Mouse (Mus musculus) liver, postnatal 0 days (tissue): ENCODE data around the gene Il11. TPM values are rescaled to one million over a fixed set of nuclear protein-coding genes. Genes with fewer than 3 reads are reported as not detected.

ENCODE experiments used
- ATAC-seq: fragments of 200-750 bp; cut with Nextera tagmentation; 2 replicates; pipeline ENCODE4 v1.8.0; 2017; ENCODE audit warnings: mild to moderate bottlenecking, moderate library complexity
- DNase-seq: peaks from one replicate; pipeline ENCODE4 v3.0.0-alpha.2; 2016
- H3K27ac ChIP-seq: fragments of 300-500 bp; sonication (generic); 2 replicates; pipeline ENCODE4 v1.5.1; 2014; ENCODE audit warnings: antibody characterized with exemption, moderate library complexity, mild to moderate bottlenecking, low read depth
- H3K27me3 ChIP-seq: fragments of 300-500 bp; sonication (generic); 2 replicates; pipeline ENCODE4 v1.6.1; 2014; ENCODE audit warnings: low read length, control low read depth, mixed read lengths; ENCODE audit not compliant: insufficient read depth
- H3K36me3 ChIP-seq: fragments of 300-500 bp; sonication (generic); replicated peaks from 2 replicates; pipeline ENCODE4 v1.6.1; 2014; ENCODE audit warnings: mild to moderate bottlenecking, control low read depth, low read length, moderate library complexity, mixed read lengths; ENCODE audit not compliant: insufficient read depth
- H3K4me1 ChIP-seq: fragments of 300-500 bp; sonication (generic); 2 replicates; pipeline ENCODE4 v1.6.1; 2014; ENCODE audit warnings: antibody characterized with exemption, mild to moderate bottlenecking, control low read depth; ENCODE audit not compliant: insufficient read depth
- H3K4me2 ChIP-seq: fragments of 300-500 bp; sonication (generic); 2 replicates; pipeline ENCODE4 v1.6.1; 2014; ENCODE audit warnings: low read depth, mild to moderate bottlenecking, low read length, moderate library complexity, mixed read lengths
- H3K4me3 ChIP-seq: fragments of 300-500 bp; sonication (generic); 2 replicates; pipeline ENCODE4 v1.5.1; 2014; ENCODE audit warnings: low read depth, low read length
- H3K9ac ChIP-seq: fragments of 300-500 bp; sonication (generic); replicated peaks from 2 replicates; pipeline ENCODE4 v1.6.1; 2014; ENCODE audit warnings: mild to moderate bottlenecking, moderate library complexity
- H3K9me3 ChIP-seq: fragments of 300-500 bp; sonication (generic); 2 replicates; pipeline ENCODE4 v1.6.1; 2016; ENCODE audit warnings: mild to moderate bottlenecking, control low read depth, low read length, mixed read lengths
- CTCF ChIP-seq: sonication (generic); IDR thresholded peaks from 2 replicates; pipeline ENCODE4 v1.5.1; 2016; ENCODE audit warnings: antibody characterized with exemption, low read depth
- EP300 ChIP-seq: IDR thresholded peaks from 2 replicates; pipeline ENCODE4 v1.6.1; 2016; ENCODE audit warnings: antibody characterized with exemption, low read depth, mild to moderate bottlenecking
- WGBS: fragments of 180-500 bp; shearing (Covaris S2); extraction: QIAGEN DNeasy Blood & Tissue Kit; methylation state at CpG from one replicate; pipeline ENCODE4 v1.1.7; 2014; ENCODE audit not compliant: insufficient replicate concordance; 5-methylcytosine and 5-hydroxymethylcytosine counted together
- polyA plus RNA-seq: library from polyadenylated mRNA; unstranded; fragments of >200 nt; fragmentation: Nextera tagmentation; extraction: Ambion mirVana; gene quantifications from 2 replicates; pipeline ENCODE4 v1.2.1, GENCODE M21; 2015

Gene Il11
- polyA plus RNA-seq, 1 experiment from 2014 or later, result not detected

DNA sequence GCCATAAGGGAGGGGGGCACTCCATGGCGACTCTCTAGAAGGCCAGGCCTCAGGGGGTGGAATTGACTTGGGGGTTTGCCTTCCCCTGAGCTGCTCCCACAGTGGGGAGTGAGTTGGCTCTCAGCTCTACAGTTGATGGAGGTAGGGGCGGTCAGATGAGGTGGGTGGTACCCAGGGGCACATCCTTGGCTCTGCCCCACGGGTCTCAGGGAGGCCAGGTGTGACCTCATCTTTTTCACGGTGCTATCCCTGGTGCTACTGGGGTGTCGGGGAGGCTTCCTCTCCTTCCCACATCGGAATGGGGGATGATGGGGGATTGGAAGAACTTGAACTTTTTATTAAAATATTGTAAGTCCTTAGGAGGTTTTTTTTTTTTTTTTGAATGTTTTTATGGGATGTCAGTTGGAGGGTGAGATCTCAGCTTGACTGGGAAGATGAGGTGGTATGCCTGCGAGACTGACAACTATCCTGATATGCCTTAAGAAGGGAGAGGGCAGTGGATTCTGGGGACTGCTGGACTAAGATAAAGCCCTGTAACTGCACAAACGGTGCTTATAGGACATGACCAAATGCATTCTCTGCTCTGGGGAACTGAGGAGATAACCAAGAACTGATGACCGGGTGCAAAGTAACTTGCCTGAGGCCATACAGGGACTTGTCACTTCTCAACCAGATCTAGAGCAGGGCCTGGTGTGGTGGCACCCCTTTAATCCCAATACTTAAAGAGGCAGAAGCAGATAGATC is 35.3 kb downstream of the Il11 start:
- H3K4me3 ChIP-seq, result no peak overlapping the region

DNA sequence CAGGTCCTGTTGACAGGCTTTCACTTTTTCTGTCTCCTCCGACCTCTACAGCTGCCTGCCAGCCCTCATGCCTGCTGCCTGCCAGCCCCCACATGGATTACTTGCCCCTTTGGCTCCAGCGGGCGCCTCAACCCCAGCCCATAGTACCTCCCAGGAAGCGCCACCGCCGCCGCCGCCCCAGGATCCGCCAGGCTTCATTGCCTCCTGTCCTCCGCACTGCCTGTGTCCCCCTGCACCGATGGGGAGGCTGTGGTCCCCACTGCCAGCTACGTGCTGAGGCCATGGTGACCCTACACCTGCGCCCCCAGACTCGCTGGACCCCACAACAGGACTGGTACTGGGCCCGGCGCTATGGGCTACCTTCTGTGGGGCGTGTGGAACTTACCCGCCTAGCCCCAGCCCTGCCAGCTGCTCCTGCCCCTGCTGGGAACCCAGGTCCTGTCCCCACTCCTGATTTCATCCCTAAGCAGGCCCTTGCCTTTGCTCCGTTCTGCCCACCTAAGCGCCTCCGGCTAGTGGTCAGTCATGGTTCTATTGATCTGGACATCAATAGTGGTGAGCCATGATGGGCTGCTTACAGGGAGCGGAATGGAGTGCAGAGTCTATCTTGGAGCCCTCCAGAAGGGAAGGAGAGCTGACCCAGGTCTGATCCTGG is 36.2 kb downstream of the Il11 start:
- TF ChIP-seq EP300, result no peak
- TF ChIP-seq CTCF, result no peak
- Histone ChIP-seq H3K9me3 (no peaks in the 10 kb centered on the region), H3K4me1 (peaks cover 67% of the 10 kb centered on the region), H3K27ac (peak overlapping the region; percentile 85), H3K4me2 (peak overlapping the region; percentile 47), H3K4me3 (no peak overlapping the region), H3K9ac (peak overlapping the region; percentile 36), H3K36me3 (peaks cover 48% of the 10 kb centered on the region), H3K27me3 (no peaks in the 10 kb centered on the region)
- WGBS, result 90% methylated on average over 22 of the region's 22 CpGs
- DNase-seq (no peak), ATAC-seq (no peak)

More for the DNA sequence above, 35.3 kb downstream of the Il11 start:
- Histone ChIP-seq H3K36me3 (peaks cover 45% of the 10 kb centered on the region), H3K4me1 (peaks cover 67% of the 10 kb centered on the region), H3K27me3 (no peaks in the 10 kb centered on the region), H3K27ac (peak overlapping the region; percentile 85), H3K4me2 (peak overlapping the region; percentile 47), H3K9ac (peak overlapping the region; percentile 36), H3K9me3 (no peaks in the 10 kb centered on the region)
- 63% methylated on average over 9 of the region's 9 CpGs for WGBS
- TF ChIP-seq CTCF (no peak), EP300 (peak; percentile 95)
- DNase-seq (peak; percentile 29), ATAC-seq (peak; percentile 62)

DNA sequence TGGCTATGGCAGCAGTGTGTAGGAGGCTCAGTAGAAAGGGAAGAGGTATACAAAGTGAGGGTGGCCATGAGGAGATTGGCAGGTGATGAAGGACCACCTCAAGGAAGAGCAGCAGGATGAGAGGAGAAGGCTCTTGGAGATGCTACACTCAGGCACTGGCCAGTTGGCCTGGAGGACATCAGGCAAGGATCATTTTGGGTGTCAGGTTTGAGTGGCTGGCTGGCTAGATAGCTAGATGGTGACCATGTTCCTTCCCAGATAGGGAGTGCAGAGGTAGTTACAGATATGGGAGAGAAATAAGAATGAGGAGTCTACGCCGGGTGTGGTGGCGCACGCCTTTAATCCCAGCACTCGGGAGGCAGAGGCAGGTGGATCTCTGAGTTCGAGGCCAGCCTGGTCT is 37.8 kb downstream of the Il11 start:
- Histone ChIP-seq H3K4me3 (no peak overlapping the region), H3K27me3 (no peaks in the 10 kb centered on the region), H3K27ac (peak overlapping the region; percentile 94), H3K4me1 (peaks cover 71% of the 10 kb centered on the region), H3K36me3 (peaks cover 46% of the 10 kb centered on the region), H3K9me3 (no peaks in the 10 kb centered on the region), H3K9ac (no peak overlapping the region), H3K4me2 (no peak overlapping the region)
- WGBS, result 84% methylated on average over 5 of the region's 6 CpGs
- ATAC-seq (no peak), DNase-seq (no peak)
- TF ChIP-seq EP300 (peak; percentile 43; the same call in 1 of the 2 replicates), CTCF (no peak)

DNA sequence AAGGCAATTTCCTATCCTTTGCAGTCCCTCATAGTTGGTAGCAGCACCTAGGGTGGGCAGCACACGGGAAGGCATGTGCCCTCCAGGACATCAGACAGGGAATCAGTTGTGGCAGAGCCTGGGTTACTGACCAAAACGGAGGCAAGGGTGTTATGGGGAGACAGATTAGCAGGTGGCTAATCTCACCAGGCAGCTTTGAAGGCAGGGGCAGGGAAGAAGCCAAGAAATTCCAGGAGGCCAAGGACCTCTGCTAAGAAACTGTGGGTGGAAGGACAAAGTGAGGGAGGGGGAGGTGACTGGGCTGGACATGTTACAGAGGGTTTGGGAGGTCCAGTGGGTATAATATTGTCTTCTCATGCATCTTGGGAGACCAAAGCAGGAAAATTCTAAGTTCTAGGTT is 39.3 kb downstream of the Il11 start:
- peak overlapping the region; percentile 89 for H3K9ac ChIP-seq
- peak; percentile 51 for DNase-seq
- peaks cover 46% of the 10 kb centered on the region for H3K36me3 ChIP-seq
- H3K4me1 ChIP-seq, result peaks cover 71% of the 10 kb centered on the region
- TF ChIP-seq CTCF (no peak), EP300 (peak; percentile 93)
- peak overlapping the region; percentile 96 for H3K4me3 ChIP-seq
- H3K27ac ChIP-seq, result peak overlapping the region; percentile 94
- 37% methylated on average over 2 of the region's 2 CpGs for WGBS
- H3K4me2 ChIP-seq, result peak overlapping the region; percentile 96
- H3K27me3 ChIP-seq, result no peaks in the 10 kb centered on the region
- H3K9me3 ChIP-seq, result no peaks in the 10 kb centered on the region
- ATAC-seq, result no peak

- ATAC-seq (no peak), DNase-seq (no peak)
- H3K27me3 ChIP-seq, result no peaks in the 10 kb centered on the region
- peak overlapping the region; percentile 96 for H3K4me2 ChIP-seq
- H3K9ac ChIP-seq, result peak overlapping the region; percentile 89
- 79% methylated on average over 6 of the region's 6 CpGs for WGBS
- H3K4me3 ChIP-seq, result peak overlapping the region; percentile 96
- peaks cover 62% of the 10 kb centered on the region for H3K4me1 ChIP-seq
- H3K27ac ChIP-seq, result peak overlapping the region; percentile 94
- H3K36me3 ChIP-seq, result peaks cover 46% of the 10 kb centered on the region
- H3K9me3 ChIP-seq, result no peaks in the 10 kb centered on the region
- TF ChIP-seq CTCF, result no peak
These were observed 40.2 kb downstream of the Il11 start for GRCm38 (mm10) chr7:4742482-4742819.

DNA sequence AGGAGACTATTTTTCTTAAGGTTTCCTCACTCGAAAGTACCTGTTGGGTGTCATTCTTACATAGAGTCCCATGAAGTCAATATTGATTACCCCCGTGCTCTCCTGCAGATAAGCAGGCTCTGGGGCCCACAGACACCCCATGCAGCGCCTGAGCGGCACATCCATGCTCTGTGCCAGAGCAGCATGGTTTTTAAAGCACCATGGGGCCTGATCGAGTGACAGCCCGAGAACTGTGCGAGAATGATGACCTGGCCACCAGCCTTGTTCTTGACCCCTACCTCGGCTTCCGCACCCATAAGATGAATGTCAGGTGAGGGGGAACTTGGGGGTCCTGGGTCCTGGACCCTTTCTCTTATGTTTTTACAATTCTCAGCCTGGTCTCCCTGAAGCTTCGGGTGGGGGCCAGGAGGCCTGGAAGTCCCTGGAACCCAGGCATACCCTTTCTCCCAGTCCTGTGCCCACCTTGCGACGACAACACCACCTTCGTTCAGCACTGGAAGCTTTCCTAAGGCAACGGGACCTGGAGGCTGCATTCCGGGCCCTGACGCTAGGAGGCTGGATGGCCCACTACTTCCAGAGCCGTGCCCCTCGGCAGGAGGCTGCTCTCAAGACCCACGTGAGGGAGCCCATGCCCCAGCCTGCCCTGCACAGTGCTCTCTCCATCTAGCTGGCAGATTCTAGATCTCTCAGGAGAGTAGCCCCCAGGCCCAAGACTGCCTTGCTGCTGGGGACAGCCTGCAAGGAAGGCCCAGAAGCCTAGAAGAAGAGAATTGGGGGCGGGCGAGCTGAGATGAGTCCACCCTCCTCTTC is 40.8 kb downstream of the Il11 start:
- WGBS, result 69% methylated on average over 21 of the region's 21 CpGs
- H3K9me3 ChIP-seq, result no peaks in the 10 kb centered on the region
- no peak for ATAC-seq
- H3K36me3 ChIP-seq, result peaks cover 42% of the 10 kb centered on the region
- H3K9ac ChIP-seq, result peak overlapping the region; percentile 89
- peak; percentile 40 for DNase-seq
- H3K27me3 ChIP-seq, result no peaks in the 10 kb centered on the region
- peak overlapping the region; percentile 94 for H3K27ac ChIP-seq
- TF ChIP-seq EP300 (no peak), CTCF (no peak)
- H3K4me3 ChIP-seq, result peak overlapping the region; percentile 96
- peak overlapping the region; percentile 96 for H3K4me2 ChIP-seq
- H3K4me1 ChIP-seq, result peaks cover 57% of the 10 kb centered on the region
